Mouse (Mus musculus) gastrocnemius, postnatal 10 days (tissue): ENCODE measurements around the gene A530064D06Rik. TPM values are rescaled to one million over a fixed set of nuclear protein-coding genes. Genes with fewer than 3 reads are reported as not detected.
"Not testable (repeated sequence)": the region's sequence is repeated elsewhere in the genome, so short reads cannot be mapped to it uniquely, and the experiment has no call there.

Experiments
- DNase-seq: peaks from one replicate; pipeline ENCODE4 v3.0.0; 2021; ENCODE audit warnings: mixed read lengths
- long read RNA-seq, 2 experiments: library from polyadenylated mRNA; stranded (forward); transcript quantifications; one replicate each; pipeline ENCODE4 v2.0.0; 2021
- total RNA-seq, 2 experiments: library from RNA; stranded (reverse); gene quantifications; 2 replicates each; pipeline ENCODE4 v1.2.3; 2021

The A530064D06Rik gene
- under 1 TPM in 1 of 2 experiments, not detected in 1; 0.23 TPM for total RNA-seq
- long read RNA-seq, experiment 1 = 0 reads
- long read RNA-seq, experiment 2 = 0 reads

- not testable (repeated sequence) for DNase-seq
Measured at GRCm38 (mm10) chr17:48167103-48167502, at the start of gene A530064D06Rik. TSS of gene A530064D06Rik (minus strand) at chr17:48167275.

- no peak for DNase-seq
Measured at GRCm38 (mm10) chr17:48215429-48215828, 48.4 kb upstream of the A530064D06Rik start.

- DNase-seq = no peak
Measured at GRCm38 (mm10) chr17:48213511-48213910, 46.4 kb upstream of the A530064D06Rik start.

- DNase-seq = no peak
Measured at GRCm38 (mm10) chr17:48212596-48212995, 45.5 kb upstream of the A530064D06Rik start.

GRCm38 (mm10) chr17:48203086-48203485 is 36.0 kb upstream of the A530064D06Rik start:
- no peak for DNase-seq

- DNase-seq = no peak
Measured at GRCm38 (mm10) chr17:48192366-48192765, 25.3 kb upstream of the A530064D06Rik start.

GRCm38 (mm10) chr17:48185252-48185651 is 18.2 kb upstream of the A530064D06Rik start:
- no peak for DNase-seq

- no peak for DNase-seq
Measured at GRCm38 (mm10) chr17:48157382-48158076, 9.5 kb downstream of the A530064D06Rik start.

GRCm38 (mm10) chr17:48146120-48146519 is 21.0 kb downstream of the A530064D06Rik start, which contains the start of gene 9830107B12Rik:
TSS of gene 9830107B12Rik (minus strand) at chr17:48146268.
- no peak for DNase-seq

- no peak for DNase-seq
Measured at GRCm38 (mm10) chr17:48132810-48133209, 34.3 kb downstream of the A530064D06Rik start.

GRCm38 (mm10) chr17:48120456-48120855 is 46.6 kb downstream of the A530064D06Rik start:
- no peak for DNase-seq

GRCm38 (mm10) chr17:48119656-48120055 is 47.4 kb downstream of the A530064D06Rik start:
- DNase-seq = peak; percentile 90

- no peak for DNase-seq
Measured at GRCm38 (mm10) chr17:48118570-48118969, 48.5 kb downstream of the A530064D06Rik start.

- peak; percentile 49 for DNase-seq
Measured at GRCm38 (mm10) chr17:48110547-48111287, 56.4 kb downstream of the A530064D06Rik start.

- DNase-seq = no peak
Measured at GRCm38 (mm10) chr17:48108520-48108919, 58.6 kb downstream of the A530064D06Rik start.

- no peak for DNase-seq
Measured at GRCm38 (mm10) chr17:48107862-48108261, 59.2 kb downstream of the A530064D06Rik start.

GRCm38 (mm10) chr17:48107333-48107732 is 59.7 kb downstream of the A530064D06Rik start:
- DNase-seq = no peak

GRCm38 (mm10) chr17:48100441-48101417 is 66.3 kb downstream of the A530064D06Rik start:
- peak; percentile 82 for DNase-seq

GRCm38 (mm10) chr17:48099312-48099711 is 67.8 kb downstream of the A530064D06Rik start:
- DNase-seq = no peak
